Mouse (Mus musculus) erythroid progenitor cell, adult 5-6 weeks (primary cell): ENCODE results near the gene Gfm1. TPM values are rescaled to one million over a fixed set of nuclear protein-coding genes. Genes with fewer than 3 reads are reported as not detected.
A peak's percentile ranks its signal among the peaks of the same experiment; 100 is the strongest.

Source experiments
- ATAC-seq: replicated peaks from 2 replicates; pipeline ENCODE4 v1.8.0; 2016; ENCODE audit warnings: moderate number of reproducible peaks, mild to moderate bottlenecking, moderate TSS enrichment, inconsistent platforms; ENCODE audit not compliant: poor library complexity, low FRiP score, severe bottlenecking
- total RNA-seq, 2 experiments: library from RNA; stranded (forward) in 1 of 2; stranded (reverse) in 1 of 2; fragments of 150-400 nt in 1 of 2; fragments of 186-747, 209-891 nt in 1 of 2; gene quantifications; 2 replicates each; pipeline versions ENCODE4 v1.2.3 to v1.2.4; 2015 to 2017; ENCODE audit warnings: low replicate concordance in 2 of 2

Gene Gfm1
- 10.5 and 13.4 TPM in 2 replicates for total RNA-seq (2015; ENCODE audit: low replicate concordance)
- 23.8 and 24.6 TPM in 2 replicates for total RNA-seq (2017; ENCODE audit: low replicate concordance)

DNA sequence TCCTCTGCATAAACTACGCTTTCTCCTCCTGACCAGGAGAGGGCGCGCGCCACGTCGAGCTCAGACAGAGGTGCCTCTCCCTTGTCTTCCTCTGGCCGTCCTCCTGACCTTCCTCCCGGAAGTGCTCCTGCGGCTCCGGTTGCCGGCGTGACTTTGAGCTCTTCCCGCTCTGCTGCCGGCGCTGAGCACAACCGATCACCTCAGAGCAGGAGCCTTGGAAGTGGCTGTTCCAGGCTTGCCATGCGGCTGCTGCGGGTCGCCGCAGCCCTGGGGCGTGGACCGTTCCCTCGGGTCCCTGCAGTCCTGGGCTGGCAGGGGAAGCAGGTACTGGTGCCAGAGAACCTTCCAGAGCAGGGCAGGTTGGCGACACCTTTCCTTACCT is at the start of gene Gfm1:
Gene Gfm1 (plus strand): TSS at position 98 of the 382 bp plus-strand sequence.
- ATAC-seq: peak; percentile 95

DNA sequence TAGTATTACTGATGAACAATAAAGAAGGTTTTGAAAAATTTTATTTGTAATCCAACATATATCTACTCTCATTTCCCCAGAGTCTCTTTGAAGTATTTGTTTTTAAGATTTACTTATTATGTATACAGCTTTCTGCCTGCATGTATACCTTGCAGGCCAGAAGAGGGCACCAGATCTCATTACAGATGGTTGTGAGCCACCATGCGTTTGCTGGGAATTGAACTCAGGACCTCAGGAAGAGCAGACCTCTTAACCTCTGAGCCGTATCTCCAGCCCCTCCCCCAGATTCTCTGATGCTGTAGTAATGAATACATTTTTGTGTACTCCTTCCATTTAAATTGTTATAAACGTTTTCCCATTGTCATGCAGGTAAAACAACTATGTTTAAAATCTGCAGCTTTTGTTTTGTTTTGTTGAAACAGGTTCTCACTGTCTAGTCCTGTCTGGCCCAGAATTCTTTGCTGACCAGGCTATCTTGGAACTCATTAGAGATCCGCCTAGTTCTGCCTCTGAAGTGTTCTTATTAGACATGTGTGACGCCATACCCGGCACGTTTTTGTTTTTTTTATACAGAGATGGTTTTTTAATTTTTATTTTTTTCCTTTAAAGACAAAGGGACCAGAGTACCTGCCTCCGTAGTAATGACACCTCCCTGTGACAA is 428 bp upstream of the Gfm1 start:
- peak; percentile 20; the same call in 1 of the 2 replicates for ATAC-seq

DNA sequence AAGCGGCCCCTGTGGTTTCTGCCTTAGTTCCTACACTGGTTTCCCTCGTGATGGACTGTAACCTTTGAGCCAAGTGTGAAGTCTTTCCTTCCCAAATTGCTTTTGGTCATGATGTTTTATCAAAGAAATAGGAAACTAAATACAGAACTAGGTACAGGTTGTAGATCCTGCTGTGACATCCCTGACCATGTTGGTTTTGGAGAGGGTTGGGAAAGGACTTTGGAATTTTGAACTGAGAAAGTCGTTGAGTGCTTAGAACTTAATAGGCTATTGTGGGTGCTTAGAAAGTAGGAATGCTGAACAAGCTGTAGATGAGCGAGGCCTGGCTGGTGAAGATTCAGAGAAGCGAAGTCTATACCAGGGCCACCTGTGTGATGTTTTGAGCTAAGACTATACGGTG is 4.1 kb downstream of the Gfm1 start:
- ATAC-seq: no peak

DNA sequence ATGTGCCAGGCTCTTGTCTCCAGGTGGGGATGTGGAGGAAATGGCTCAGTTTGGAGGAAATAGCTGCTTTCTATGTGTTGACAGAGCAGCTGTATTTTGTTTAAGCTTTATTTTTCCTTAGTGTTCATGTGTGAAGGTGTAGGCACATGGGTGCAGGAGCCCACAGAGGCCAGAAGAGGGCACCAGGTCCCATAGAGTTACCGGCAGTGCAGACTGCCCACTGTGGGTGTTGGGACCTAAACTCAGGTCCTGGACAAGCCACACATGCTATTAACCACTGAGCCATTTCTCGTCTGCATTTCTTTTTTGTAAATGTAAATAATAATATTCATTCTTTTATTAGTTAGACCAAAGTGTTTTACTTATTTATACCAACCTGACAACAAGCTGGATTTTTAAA is 17.2 kb downstream of the Gfm1 start:
- no peak for ATAC-seq

DNA sequence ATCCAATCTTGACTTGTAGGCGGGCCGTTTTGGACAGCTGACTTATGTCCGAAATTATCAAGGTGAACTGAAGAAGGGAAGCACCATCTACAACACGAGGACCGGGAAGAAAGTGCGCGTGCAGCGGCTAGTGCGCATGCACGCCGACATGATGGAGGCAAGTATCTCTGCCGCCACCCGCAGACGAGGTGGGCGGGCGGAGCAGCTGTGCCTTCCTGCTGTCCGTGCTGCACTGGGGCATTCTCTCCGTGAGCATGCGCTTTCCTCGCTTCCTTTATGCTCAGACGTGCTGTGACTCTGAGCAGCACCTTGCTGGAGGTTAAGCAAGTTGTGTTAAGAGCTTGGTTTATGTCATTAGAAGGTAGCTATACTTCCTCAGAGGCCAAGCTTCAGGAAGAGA is 19.8 kb downstream of the Gfm1 start:
- no peak for ATAC-seq

DNA sequence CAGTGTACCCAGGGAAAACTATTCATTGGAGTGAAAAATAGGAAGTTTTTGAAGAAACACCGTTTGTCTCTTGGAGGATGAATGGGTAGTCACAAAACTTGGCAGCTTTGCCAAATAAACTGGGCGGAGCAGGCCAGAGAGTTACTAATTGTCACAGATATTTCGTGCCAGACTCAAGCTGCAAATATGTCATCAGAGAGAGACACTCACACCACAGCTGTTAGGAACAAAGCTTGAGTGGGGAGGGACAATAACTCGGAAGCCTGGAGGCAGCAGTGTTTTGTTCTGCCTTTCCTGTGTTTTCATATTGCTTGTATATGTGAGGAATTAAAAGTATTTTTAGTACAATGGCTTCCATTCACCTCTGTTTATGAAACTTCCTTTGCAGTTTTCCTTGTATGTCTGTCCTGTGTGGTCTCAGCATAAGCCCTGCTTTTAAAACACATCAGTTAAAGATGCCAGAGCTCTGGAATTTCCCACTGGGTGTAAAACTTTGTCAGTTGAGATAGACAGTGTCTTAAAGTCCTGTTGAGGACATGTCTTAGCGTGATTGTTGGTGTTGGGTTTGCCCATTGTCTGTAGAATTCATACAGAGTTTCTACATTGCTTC is 20.8 kb downstream of the Gfm1 start:
- no peak for ATAC-seq

DNA sequence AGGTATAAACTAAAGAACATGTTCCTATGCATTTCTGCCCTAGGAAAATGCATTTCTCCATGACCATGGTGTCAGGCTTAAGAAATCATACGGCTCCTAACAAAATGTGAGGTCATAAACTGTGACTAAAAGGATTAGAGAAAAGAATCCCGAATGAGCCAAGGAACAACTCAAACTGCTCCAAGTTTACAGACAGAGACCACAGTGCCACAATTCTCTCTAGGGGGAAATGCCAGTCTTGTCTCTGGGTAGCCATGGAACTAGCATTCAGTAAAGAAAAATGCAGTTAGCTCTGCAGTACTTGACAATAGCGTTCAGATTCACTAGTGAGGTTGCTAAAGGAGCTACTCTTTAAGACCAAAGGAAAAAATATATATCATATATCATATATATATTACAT is 30.0 kb downstream of the Gfm1 start:
- ATAC-seq: no peak

DNA sequence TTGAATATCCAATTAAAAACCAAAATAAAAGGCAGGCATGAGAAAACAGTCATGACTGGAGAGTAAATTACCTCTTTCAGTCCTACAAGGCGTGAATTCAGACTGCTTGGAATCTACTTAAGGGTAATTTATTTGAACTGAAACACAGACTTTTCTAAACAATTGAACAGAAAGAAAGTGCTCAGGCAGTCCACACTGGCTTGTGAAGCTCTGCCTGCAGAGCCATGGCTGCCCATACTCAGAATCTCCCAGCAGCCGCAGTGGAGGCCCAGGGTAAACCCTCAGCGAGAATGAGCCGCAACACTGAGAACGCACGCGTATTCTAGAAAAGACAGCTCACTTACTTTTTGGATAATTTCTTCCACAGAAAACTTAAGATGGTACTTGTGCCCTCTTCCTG is 32.1 kb downstream of the Gfm1 start:
- no peak for ATAC-seq

DNA sequence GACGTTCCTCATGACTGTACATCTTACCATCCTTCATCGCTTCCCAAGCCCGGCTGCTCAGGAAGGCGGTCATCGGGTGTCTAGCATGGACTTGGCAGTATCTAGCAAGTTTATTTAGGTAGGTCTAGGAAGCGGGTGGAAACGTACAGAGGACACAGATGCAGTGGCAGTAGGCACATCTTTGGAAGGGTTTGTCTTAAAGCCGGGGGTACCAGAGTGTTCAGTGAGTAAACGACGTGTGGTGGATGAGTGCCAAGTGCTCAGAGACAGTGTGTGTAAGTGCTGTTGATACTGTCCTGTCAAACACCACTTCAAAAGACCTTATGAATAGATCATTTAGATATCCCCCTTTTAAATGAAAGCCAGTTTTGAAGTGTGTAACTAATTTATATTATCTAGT is 32.7 kb downstream of the Gfm1 start:
- no peak for ATAC-seq

DNA sequence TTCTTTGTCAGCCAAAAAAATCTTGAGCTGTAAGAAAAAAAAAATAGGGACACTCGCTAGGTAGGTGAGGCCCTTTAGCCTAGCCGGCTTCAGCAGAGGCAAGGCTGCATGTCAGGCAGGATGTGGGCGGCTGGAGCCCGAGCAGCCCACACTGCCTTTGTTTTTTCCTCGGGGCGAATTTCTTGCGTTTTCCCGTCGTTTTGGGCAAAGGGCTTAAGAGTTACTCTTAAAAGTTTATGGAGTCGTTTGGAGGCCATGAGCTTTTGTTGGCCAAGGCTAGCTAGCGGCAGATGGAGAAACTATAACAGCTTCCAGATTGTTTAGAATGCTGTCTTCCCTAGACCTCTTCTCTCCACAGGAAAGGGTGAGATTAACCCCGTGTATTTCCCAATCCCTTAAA is 33.1 kb downstream of the Gfm1 start:
- ATAC-seq: no peak

DNA sequence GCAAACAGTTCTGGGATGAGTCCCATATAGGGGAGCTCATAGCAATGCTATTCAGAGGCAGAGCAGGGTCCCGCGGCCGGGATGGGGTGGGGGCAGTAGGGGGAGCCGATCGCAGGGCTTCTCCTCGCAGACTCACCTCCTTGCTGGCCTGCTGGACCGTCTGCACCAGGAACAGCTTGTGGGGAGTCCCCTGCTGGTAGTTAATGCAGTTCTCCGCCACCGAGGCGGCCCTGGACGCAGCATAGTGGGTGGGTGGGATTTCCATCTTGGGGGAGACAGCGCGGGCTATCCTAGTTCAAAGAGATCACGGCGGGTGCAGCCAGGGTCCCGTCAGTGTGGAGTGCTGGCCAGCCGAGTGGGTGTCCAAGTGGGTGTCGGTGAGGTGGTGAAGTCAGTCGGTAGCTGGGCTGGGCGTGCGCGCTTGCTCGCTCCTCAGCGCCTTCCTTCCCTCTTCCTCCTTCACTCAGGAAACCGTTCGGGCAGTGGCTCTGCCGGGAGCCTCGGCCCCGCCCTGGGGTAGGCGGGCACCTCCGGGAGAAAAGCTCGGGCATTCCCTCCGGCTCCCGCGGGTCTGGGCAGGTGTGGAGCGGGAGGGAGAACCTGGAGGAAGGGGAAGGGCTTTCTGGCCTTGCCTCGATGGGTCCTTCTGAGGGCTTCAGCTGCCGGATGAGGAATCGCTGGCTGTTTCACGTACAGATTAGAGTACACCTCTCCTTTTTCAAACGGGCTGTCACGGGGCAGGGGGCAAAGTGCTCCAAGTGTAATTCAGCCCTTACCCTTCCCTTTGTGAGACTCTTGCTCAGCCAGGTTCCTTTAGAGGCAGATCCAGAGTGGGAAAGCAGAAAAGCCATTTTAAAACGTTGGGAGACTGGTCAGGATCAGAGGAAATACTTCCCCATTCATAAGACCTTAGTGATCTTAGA is 33.8 kb downstream of the Gfm1 start, which contains the start of gene Lxn:
Gene Lxn (minus strand): TSS at position 477 of the 923 bp plus-strand sequence.
- peak; percentile 84 for ATAC-seq

DNA sequence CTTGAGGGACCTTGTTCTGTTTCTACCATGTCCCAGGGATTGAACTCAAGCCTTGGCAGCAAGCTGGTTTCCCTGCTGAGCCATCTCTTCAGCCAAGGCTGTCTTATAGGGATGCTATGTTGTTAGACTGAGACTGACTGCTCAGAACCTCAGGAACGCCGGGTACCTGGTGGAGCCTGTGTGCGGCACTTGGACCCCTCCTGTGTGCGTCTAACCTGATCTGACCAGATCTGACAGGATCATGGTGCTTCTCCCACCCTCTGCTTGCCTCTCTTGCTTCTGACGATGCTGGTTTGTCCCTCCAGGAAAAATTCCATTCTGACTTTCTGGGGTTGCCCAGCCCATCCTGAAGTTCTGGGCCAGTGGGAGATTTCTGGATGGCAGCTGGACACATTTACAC is 36.7 kb downstream of the Gfm1 start:
- no peak for ATAC-seq

DNA sequence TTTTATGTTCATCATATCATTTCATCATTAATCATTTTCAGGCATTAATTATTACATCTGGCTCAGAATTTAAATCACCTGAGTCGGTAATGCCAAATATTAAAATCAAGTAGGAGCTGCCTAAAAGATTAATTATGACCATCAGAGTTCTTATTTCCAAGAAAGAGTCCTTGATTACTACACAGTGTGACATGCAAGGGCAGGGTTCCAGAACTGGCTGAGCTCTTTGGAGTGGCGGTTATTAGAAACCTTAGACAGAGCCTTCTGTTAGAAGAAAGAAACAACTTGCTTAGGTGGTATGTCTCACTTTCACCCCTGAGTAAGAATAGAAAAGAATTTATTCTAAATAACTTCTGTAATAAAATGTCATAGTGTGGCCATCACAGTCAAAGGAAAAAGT is 37.4 kb downstream of the Gfm1 start:
- no peak for ATAC-seq

DNA sequence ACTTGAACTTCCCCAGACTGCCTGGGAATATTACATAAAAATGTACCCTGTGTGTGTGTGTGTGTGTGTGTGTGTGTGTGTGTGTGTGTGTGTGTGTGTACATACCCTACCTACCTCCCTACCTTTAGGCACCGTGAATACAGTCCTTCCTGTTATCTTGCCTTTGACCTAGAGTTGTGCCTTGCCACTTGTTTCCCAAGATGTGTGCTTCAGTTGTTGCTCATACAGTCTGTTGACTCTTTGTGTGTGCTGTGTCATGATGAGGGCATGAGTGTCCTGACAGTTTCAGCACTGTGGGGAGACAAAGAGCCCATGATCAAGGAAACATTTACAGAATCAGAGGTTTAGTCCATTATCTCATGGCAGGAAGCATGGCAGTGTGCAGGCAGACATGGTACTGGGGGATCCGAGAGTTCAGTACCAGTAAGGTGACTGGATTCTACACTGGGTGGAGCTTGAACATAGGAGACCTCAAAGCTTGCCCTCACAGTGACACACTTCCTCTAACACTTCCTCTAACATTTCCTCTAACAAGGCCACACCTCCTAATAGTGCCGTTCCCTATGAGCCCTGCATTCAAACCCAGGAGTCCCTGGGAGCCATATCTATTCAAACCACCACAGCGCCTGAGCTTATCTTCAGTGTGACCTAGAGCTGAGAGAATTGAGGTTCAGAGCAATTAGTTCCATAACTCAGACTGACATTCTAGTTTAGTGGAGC is 41.7 kb downstream of the Gfm1 start:
- ATAC-seq: peak; percentile 72

DNA sequence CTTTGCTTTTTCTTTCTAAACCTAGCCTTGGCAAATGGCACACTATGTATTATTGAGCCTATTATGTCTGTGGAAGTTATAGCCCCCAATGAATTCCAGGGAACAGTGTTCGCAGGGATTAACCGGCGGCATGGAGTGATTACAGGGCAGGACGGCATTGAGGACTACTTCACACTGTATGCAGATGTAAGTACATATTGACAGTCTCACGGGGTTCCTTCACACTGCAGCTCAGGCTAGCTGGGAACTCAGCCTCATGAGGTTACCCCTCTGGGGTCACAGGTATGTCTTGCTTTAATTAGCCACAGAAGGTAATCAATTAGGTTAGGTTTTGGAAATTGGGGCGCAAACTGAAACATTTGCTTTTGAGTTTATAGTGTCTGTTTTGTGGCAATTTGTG is 43.5 kb downstream of the Gfm1 start:
- ATAC-seq: no peak

DNA sequence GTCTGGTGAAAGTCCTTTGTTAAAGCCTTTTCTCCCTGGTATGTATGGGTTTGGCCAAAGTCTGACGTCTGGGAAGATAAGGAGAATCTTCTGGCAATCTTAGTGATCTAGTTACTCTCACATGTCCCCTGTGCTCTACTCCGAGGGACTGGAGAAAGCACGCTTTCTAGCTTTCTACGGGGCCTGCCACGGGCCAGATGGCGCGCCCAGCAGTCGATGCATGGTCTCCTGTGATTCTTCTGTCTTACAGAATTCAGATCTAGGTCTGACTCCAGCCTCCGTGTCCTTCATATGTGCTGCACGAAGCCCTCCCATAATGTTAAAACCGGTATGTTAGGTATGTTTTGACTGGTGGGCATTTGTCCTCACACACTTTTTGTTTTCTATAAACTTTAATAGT is 49.9 kb downstream of the Gfm1 start:
- no peak for ATAC-seq

DNA sequence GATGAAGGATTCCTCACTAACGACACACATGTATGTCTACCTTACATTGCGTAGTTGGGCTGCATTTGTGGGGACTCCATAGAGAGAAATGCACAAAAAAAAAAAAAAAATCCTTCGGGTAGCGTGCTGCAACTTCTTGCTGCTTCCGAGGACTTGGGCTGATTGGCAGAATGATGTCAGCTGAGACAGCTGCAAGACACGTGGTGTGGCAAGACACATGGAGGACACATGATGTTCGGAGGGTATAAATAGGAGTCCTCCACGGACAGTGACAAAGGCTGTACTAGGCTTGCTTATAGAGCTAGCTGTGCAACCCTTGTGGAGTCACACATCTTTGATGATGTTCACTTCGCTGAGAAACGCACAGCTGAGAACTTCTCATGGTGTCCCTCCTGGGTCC is 52.5 kb downstream of the Gfm1 start:
- no peak for ATAC-seq

DNA sequence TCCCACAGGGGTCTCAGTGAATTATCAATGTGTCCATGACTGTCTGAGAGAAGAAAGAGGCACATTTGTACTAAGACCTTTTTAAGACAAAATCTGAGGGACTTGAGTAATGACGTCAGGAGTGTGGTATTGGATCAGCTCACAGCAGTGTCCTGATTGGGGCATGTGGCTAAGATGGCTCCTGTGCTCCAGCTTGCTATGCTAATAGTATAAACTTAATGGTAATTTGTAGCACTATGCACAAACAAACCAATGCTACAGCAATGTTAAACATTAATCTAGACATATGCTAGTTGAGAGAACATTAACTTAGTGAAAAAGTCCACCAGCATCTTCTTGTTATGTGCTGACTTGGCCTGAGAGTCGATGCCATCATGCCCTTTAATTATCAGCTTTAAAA is 55.3 kb downstream of the Gfm1 start:
- ATAC-seq: no peak

DNA sequence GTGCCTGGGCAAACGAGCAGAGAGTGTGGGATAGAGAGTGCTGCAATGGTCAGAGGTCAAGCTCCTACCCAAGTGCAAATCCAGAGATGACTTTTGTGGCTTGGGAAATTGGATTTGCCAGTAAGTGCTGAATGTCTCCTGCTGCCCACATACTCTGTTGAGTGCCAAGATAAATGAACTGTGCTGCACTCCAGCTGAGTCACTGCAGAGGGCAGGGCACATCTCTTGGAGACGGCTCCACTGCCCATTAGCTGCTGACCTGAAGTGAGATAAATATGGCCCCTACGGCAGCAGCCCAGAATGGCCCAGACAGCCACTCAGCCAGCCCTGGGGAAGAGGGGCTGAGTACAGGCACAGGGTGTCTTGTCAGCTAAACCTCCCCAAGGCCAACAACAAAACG is 60.3 kb downstream of the Gfm1 start:
- ATAC-seq: no peak
